Mouse (Mus musculus) heart, adult 2 months (tissue): Measurements from ENCODE around the gene Rilpl1.

Source experiments
- CTCF ChIP-seq: fragments of 200-600 bp; IDR thresholded peaks from 2 replicates; pipeline ENCODE4 v1.8.1; 2022; ENCODE audit warnings: antibody characterized with exemption, mild to moderate bottlenecking, moderate library complexity
- EP300 ChIP-seq: fragments of 200-500 bp; IDR thresholded peaks from 2 replicates; pipeline ENCODE4 v1.6.1; 2011; ENCODE audit warnings: low read depth, low read length, control low read depth; ENCODE audit not compliant: insufficient read depth
- POLR2A ChIP-seq: fragments of 200-500 bp; IDR thresholded peaks from 2 replicates; pipeline ENCODE4 v1.6.1; 2011; ENCODE audit warnings: mild to moderate bottlenecking, low read depth, low read length, control low read depth; ENCODE audit not compliant: insufficient read depth

- peak; percentile 57 for TF ChIP-seq POLR2A
- peak; percentile 37 for TF ChIP-seq CTCF
- peak; percentile 97 for TF ChIP-seq EP300
Observed at GRCm38 (mm10) chr5:124506731-124507359, 24.3 kb downstream of the Rilpl1 start.
